Mouse (Mus musculus) common myeloid progenitor, adult 5-6 weeks (primary cell): Measurements from ENCODE around the gene Tpx2. TPM values are rescaled to one million over a fixed set of nuclear protein-coding genes. Genes with fewer than 3 reads are reported as not detected.

Experiments
- ATAC-seq: replicated peaks from 2 replicates; pipeline ENCODE4 v1.8.0; 2016; ENCODE audit warnings: low read depth, mild to moderate bottlenecking, moderate TSS enrichment, inconsistent platforms; ENCODE audit not compliant: poor library complexity, severe bottlenecking
- total RNA-seq: library from RNA; stranded (forward); fragments of 200-1000, 187-1606 nt; gene quantifications from 2 replicates; pipeline ENCODE4 v1.2.3, GENCODE M21; 2017

Gene Tpx2
- 98.6 and 104 TPM in 2 replicates for total RNA-seq

- ATAC-seq: peak; percentile 99
Measured at GRCm38 (mm10) chr2:152847815-152848302, at the start of gene Tpx2. Tpx2 (plus strand) TSS chr2:152847964.

GRCm38 (mm10) chr2:152799954-152800761, 47.6 kb upstream of the Tpx2 start:
- no peak for ATAC-seq

DNA sequence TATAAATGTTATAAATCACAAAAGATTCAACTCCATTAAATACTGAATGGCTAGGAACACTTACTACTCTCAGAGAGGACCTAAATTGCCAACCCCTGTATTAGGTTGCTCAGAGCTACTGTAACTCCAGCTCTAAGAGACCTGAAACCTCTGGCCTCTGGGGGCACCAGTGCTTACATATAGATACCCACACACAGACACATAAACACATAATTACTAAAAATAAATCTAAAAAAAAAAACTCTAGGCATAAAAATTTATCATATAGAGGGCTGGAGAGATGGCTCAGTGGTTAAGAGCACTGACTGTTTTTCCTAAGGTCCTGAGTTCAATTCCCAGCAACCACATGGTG, 47.0 kb upstream of the Tpx2 start:
- no peak for ATAC-seq

DNA sequence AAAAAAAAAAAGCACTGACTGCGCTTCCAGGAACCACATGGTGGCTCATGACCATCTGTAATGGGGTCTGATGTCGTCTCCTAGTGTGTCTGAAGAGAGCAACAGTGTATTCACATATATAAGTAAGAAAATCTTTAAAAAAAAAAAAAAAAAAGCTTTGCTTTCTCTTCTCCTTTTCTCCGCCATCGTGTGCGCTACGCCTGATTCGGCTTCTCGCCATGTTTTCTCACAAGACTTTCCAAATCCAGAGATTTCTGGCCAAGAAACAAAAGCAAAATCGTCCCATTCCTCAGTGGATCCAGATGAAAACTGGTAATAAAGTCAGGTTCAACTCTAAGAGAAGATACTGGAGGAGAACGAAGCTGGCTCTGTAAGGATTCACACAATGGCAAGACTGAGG, 45.5 kb upstream of the Tpx2 start:
- ATAC-seq: no peak

DNA sequence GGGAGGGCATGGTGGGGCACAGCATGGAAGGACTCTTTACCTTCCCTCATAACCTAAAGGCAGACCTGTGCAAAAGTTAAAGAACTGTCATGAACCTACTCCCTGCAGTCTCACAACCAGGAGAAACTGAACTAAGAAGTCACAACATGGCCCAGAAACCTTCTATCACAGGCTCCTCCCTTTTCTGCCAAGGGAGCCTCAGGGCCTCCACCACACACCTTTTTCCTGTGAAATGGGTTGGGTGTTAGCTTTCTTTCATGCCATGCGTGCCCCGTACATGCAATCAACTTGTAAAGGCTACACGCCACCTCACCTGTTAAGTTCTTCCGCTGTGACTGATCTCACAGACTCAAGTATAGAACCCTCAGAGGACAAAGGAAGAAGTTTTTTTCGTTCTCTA, 44.7 kb upstream of the Tpx2 start:
- ATAC-seq: no peak

- 0 out of 2 replicates have a peak, but pooled peaks have one; percentile 29 for ATAC-seq
Measured at GRCm38 (mm10) chr2:152804408-152805110, 43.2 kb upstream of the Tpx2 start.

DNA sequence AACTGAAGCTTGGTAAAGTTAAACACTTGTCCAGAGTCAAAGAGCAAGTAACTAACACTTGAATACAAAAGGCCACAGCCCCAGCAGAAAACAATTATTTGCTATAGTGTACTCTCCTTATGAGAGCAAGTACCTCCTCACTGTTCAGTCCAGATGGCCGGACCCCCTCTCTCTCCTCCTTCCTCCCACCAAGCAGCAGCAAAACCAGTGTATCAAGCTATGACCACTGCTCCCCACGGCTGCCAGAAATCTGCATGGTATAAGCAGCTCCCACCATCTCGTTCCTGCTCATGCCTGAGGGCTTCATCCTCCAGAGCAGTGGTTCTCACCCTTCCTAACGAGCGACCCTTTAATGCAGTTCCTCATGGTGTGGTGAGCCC, 42.7 kb upstream of the Tpx2 start:
- no peak for ATAC-seq

- ATAC-seq: no peak
Measured at GRCm38 (mm10) chr2:152806037-152806436, 41.7 kb upstream of the Tpx2 start.

DNA sequence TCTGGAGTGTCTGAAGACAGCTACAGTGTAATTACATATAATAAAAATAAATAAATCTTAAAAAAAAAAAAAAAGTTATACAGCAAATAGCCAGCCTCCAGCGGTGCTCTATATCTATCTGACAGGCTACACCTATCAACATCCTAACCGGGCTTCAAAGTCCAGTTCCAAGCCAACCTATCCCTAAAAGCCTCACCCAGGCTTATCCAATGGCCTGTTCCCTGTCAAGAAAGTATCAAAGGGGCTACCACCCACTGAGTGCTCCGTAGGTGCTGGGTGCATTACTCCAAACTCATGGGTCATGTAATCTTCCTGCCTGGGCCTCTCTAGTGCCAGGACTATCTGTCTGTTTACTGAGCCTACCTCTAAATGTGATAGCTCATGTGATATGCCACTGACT, 39.6 kb upstream of the Tpx2 start:
- ATAC-seq: no peak

DNA sequence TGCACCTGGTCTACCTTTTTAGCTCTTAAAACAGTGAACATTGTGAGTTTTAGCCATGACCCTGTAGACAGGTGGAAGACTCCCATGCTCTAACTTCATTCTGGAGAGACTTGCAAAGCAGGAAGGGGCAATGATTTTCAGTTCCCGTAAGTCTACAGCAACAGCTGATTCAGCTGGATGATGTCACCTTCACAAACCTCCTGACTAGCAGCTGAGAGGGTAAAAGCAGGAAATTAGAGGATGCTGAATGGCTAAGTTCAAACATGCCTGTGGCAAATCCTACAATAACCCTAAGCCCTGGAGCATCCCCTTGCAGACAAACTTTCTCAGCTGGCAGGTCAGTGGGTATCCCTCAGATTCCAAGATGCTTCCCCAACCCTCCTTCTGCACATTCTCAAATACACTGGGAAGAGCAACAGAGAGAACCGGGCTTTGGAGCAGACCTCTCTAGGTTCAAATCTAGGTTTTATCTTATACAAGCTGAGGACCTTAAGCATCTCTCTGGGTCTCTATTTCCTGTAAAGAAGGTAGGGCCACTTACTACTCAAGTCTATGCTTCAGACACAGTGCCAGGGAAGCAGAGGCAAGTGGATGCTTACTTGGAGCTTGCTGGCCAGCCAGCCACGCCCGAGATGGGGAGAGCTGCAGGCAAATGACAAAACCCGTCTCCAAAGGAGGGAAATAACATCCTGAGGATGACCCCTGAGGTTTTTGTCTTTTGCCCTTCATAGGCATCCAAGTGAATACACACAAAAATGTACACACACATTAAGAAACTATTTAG, 37.4 kb upstream of the Tpx2 start:
- no peak for ATAC-seq

DNA sequence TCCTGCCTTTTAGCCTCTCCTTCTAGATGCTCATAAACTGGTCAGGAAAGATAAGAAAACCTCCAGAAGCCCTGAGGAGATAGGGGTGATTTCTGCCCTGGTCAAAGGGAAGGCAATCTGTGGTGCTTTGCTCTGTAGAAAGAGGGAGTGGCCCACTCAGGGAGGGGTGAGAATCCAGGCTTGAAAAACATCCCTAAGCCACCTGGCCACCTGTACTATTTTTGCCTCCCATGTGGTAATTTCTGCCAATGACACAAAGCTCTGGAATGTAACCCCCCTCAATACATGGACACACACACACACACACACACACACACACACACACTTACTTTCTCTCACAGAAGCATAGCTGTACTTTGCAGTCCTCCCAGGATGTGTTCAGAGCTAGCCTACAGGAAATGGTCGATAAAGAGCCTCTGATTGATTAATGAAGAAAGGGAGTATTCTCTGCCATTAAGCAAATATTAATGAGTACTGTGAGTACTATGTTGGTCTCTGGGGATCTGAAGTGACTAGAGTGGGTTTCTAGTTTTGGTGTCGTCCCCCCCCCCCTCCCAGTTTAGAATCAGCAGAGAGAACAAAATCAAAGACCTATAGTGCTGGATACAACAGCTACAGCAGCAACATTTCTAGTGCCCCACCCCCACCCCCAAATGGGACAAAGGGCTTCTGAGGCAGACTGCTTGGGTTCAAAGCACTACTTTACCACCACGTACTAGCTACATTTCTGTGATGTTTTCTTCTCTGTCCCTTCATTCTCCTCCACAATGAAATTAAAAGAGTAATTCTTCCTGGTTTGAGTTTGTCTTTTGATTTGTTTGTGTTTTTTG, 36.2 kb upstream of the Tpx2 start:
- 0 out of 2 replicates have a peak, but pooled peaks have one; percentile 26 for ATAC-seq

GRCm38 (mm10) chr2:152813232-152813631, 34.5 kb upstream of the Tpx2 start:
- ATAC-seq: no peak

DNA sequence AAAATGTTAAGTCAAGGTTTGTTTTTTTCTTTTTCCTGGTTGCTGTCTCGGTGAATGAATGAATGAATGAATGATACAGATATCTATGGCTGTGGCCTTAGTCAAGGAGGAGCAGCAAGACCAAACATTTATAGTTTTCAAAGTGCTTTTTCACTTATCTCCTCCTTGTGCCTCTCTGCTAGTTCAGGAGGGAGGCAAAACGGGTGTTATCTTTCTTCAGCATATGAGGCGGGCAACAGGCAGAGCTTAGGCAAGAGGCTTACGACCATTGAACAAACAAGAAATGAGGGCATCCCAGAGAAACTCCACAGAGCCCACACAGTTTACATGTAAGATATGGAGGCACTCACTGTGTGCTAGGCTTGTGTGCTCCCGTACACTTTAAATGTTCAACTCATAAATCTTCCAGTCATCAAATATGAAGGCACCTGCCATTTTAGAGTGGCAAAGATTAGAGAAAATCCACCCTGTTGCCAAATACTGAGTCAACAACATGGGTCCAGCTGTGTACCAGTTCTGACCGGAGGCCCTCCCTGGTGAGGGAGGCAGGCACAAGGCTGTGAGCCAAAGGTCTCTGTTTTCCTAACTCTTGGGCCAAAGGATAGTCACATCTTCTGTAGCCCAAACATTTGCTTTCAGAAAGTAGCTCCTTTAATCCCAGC, 33.4 kb upstream of the Tpx2 start:
- ATAC-seq: peak; percentile 56

DNA sequence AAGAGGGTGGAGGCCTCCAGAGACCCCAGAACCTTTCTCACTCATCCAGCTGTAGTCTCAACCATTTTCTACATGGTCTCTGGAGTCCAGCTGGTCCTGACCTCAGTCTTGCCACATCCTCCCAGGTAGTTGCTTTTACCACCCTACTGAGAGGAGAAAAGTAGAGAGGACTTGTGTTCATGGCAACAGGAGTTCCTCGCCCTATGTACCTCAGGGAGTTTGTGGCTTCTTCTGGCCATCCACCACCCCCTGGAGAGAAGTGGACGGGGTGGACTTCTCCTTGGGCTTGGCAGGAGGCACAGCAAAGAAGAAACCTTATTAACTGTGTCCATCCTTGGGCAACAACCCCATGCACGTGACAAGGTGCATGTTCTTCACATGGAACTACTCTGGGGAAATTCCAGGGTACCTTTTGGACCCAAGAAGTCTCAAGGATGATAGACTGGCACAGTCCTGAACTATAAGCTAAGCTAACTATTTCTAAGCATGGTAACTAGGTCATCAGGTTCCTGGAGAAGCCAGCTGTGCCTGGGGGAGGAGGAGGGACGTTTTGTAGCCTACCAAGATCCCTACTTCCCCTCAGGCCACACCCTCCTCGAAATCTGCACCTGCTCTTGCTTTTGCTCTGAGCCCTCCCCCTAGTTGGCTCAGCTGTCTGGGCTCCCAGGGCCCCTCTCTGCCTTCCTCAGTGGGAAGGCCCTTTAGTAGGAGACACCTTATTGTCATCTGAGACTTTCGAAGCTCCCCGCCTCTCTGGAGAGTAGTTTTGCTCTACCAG, 31.7 kb upstream of the Tpx2 start:
- ATAC-seq: no peak

DNA sequence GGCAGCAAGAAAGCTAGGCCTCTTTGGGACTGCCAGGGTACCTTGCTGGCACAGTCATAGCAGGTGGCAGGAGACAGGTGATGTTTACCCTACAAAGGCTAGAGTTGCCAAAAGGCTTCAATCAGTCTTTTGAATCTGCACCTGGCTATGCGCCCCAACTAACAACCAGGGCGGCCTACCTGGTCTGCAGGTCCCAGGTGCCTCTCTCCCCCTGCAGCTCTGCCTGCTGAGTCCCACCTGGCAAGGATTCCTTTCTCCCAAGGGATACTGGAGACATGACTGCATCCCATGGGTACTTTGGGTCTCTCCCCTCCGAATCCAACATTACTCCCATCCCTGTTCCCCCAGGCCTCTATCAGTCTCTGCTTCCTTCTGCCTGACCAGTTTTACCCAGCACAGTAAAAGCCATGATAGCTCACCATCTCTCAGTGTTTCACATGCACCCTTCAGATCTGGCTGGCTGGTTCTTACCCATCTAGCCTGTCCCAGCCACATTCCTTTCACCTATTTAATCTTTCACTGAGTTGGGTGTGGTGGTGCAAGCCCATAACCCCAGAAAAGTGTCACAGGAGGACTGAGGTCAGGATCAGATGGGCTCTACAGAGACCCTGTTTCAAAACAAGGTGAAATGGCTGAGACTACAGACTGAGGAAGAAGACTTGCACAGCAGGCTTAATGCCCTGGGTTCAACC, 31.0 kb upstream of the Tpx2 start:
- no peak for ATAC-seq

DNA sequence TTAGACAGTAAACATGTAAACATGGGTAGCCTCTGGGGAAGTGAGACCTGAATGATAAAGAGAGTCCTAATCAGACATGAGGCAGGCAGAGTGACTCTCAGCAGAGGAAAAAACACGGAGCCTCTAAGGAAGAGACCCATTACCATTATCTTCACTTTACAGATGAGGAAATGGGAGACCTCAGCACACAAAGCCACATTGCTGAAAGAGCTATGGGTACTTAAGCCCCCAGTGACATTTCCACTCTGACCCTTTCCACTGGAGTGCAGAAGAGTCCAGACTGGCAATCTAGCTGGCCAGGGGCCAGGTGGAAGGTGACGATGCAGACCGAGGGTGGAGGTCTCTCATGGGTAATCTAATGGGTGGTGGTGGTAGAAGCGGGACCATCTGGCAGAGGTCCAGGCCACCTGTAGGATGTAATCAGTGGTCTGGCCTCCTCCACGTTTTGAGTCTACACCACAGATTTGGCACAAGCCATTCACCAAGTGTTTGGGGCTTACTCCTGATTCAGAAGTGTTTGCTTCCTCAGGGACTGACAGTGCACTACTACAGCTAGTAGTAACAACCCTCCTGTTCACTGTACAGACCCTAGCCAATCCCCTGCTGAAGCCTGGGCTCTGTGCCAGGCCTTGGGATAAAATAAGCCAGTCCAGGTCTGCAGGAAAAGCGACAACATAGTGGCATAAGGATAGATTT, 30.0 kb upstream of the Tpx2 start:
- peak; percentile 79 for ATAC-seq

- no peak for ATAC-seq
Measured at GRCm38 (mm10) chr2:152818679-152819078, 29.1 kb upstream of the Tpx2 start.
